20 mouse cellular contexts compared by ENCODE assay signal in genomic region chr2:24926965-24927358, GRCm38 (mm10). TPM values are rescaled to one million over a fixed set of nuclear protein-coding genes. Genes with fewer than 3 reads are reported as not detected.
DNase-seq lines count a peak whose midpoint lies in the region; ATAC-seq and TF ChIP-seq lines count a peak whose summit lies in the region.
"Had no signal": no experiment of that assay in that cellular context is flagged by ENCODE, and none has a peak within 500 bp of the region (broad histone marks: within the 10 kb centered on the region; RNA-seq: fewer than 3 reads in every experiment).

No protein-coding gene starts in this region.

- H3K9me3 ChIP-seq in lung, embryonic 16.5 days (ENCODE audit: control insufficient read depth, low read length) = no peaks in the 10 kb centered on the region
- H3K9me3 ChIP-seq: embryonic facial prominence, embryonic 15.5 days; forebrain, embryonic 10.5 days; liver, embryonic 15.5 days; midbrain, embryonic 15.5 days had no signal

- TF ChIP-seq CTCF in kidney, adult 2 months (conservative IDR thresholded peaks at IDR 0.05; ENCODE audit: insufficient read depth, insufficient read length, low read depth, low read length) = no peak

- peak; percentile 3; the same call in 1 of the 2 replicates for ATAC-seq in lung, embryonic 16.5 days (ENCODE audit: low read depth)
- ATAC-seq: midbrain, embryonic 15.5 days had no signal

- DNase-seq in kidney, adult 2 months = no peak
- no peak for DNase-seq in kidney, postnatal 4 days
- no peak for DNase-seq in lung, postnatal 4 days
- no peak for DNase-seq in cerebellum, postnatal 25 days
- DNase-seq in right cerebral cortex, postnatal 4 days = no peak
- DNase-seq in right cerebral cortex, postnatal 14 days = no peak
- DNase-seq: adrenal gland, postnatal 36 days; cerebellum, adult 8-10 months; embryo, embryonic 11 days; gastrocnemius, postnatal 10 days; heart, postnatal 4 days; kidney, postnatal 14 days; layer of hippocampus, adult 9-11 months had no signal

- H3K4me3 ChIP-seq in kidney, adult 2 months (ENCODE audit: insufficient read depth, low read depth, low read length) = no peak overlapping the region
- H3K4me3 ChIP-seq in lung, embryonic 16.5 days (ENCODE audit: low read length) = no peak overlapping the region
- H3K4me3 ChIP-seq in macrophage (ENCODE audit: inconsistent target) = no peak overlapping the region
- H3K4me3 ChIP-seq: embryonic facial prominence, embryonic 15.5 days; forebrain, embryonic 10.5 days; liver, embryonic 15.5 days; midbrain, embryonic 15.5 days had no signal

- no peaks in the 10 kb centered on the region for H3K27me3 ChIP-seq in kidney, adult 2 months (replicated peaks; ENCODE audit: control insufficient read depth, insufficient read depth, low read length)
- H3K27me3 ChIP-seq in lung, embryonic 16.5 days (ENCODE audit: control insufficient read depth, insufficient read depth, low read depth, low read length) = no peaks in the 10 kb centered on the region
- H3K27me3 ChIP-seq: embryonic facial prominence, embryonic 15.5 days; liver, embryonic 15.5 days; midbrain, embryonic 15.5 days had no signal

- peaks cover 21% of the 10 kb centered on the region; the same call in 1 of the 2 replicates for H3K4me1 ChIP-seq in kidney, adult 2 months (ENCODE audit: control insufficient read depth, insufficient read depth, low read length)
- H3K4me1 ChIP-seq in lung, embryonic 16.5 days (replicated peaks; ENCODE audit: control insufficient read depth, insufficient read depth, low read length) = peaks cover 24% of the 10 kb centered on the region
- H3K4me1 ChIP-seq: midbrain, embryonic 15.5 days had no signal

- H3K79me2 ChIP-seq in macrophage (ENCODE audit: inconsistent target) = peaks cover 45% of the 10 kb centered on the region

- H3K27ac ChIP-seq in kidney, adult 2 months (ENCODE audit: insufficient read depth, low read depth, low read length) = peak overlapping the region; percentile 84
- H3K27ac ChIP-seq in lung, embryonic 16.5 days (ENCODE audit: low read length) = peak overlapping the region; percentile 94
- peak overlapping the region; percentile 8; the same call in 1 of the 2 replicates for H3K27ac ChIP-seq in macrophage
- H3K27ac ChIP-seq: forebrain, embryonic 10.5 days; liver, embryonic 15.5 days; midbrain, embryonic 15.5 days had no signal

- WGBS in kidney, adult 2 months = 69% methylated on average over 7 of the region's 7 CpGs
- 35% methylated on average over 7 of the region's 7 CpGs for WGBS in lung, embryonic 16.5 days
- 44% methylated on average over 7 of the region's 7 CpGs for WGBS in macrophage (ENCODE audit: missing documents)

- no peak for TF ChIP-seq POLR2A in kidney, adult 2 months (IDR thresholded peaks at IDR 0.05; ENCODE audit: low read depth, low read length)

- peak overlapping the region; percentile 36 for H3K9ac ChIP-seq in lung, embryonic 16.5 days (ENCODE audit: low read length)
- H3K9ac ChIP-seq: embryonic facial prominence, embryonic 15.5 days; liver, embryonic 15.5 days; midbrain, embryonic 15.5 days had no signal

- H3K36me3 ChIP-seq in kidney, adult 2 months (ENCODE audit: control insufficient read depth, insufficient read depth, low read length) = no peaks in the 10 kb centered on the region
- H3K36me3 ChIP-seq in lung, embryonic 16.5 days (ENCODE audit: control insufficient read depth, insufficient read depth, low read length) = no peaks in the 10 kb centered on the region; the same call in 1 of the 2 replicates
- peaks cover 19% of the 10 kb centered on the region; the same call in 1 of the 2 replicates for H3K36me3 ChIP-seq in macrophage (ENCODE audit: inconsistent target)
- H3K36me3 ChIP-seq: forebrain, embryonic 10.5 days; liver, embryonic 15.5 days; midbrain, embryonic 15.5 days had no signal

- H3K4me2 ChIP-seq in lung, embryonic 16.5 days (ENCODE audit: low read depth, low read length) = peak overlapping the region; percentile 49; the same call in 1 of the 2 replicates
- H3K4me2 ChIP-seq: embryonic facial prominence, embryonic 15.5 days; heart, embryonic 11.5 days; liver, embryonic 15.5 days; midbrain, embryonic 15.5 days had no signal

RNA-seq across cellular contexts. Expression of gene Ehmt1, which starts 7.5 kb away (rescaled TPM):
- polyA plus RNA-seq in kidney, adult 2 months (2012; rRNA removed) = 30.5 and 35.6 TPM in 2 replicates
- 73.6 and 77.3 TPM in 2 replicates for polyA plus RNA-seq in lung, embryonic 16.5 days (2015; fragmentation: Nextera tagmentation; extraction: Ambion mirVana)
- 100 to 1,000 TPM in 21 of 26 experiments, 10 to 100 TPM in 5; 41.0 to 221 (median 158) TPM for total RNA-seq in macrophage (2018; cell fraction: chromatin; rRNA removed)
- 10 to 100 TPM in 24 of 26 experiments, 1 to 10 TPM in 2; 7.8 to 25.0 (median 18.0) TPM for total RNA-seq in macrophage (2018; cell fraction: cytosol; rRNA removed)
- total RNA-seq in macrophage (2018; cell fraction: nucleus; rRNA removed) = 100 to 1,000 TPM in 2 of 26 experiments, 10 to 100 TPM in 24; 19.7 to 122 (median 58.3) TPM
- 16.4 to 30.9 TPM (median 20.2 TPM) in 3 replicates for polyA plus RNA-seq in macrophage (2018)

RNA-seq across cellular contexts. Expression of gene Arrdc1, which starts 8.1 kb away (rescaled TPM):
- polyA plus RNA-seq in kidney, adult 2 months (2012; rRNA removed) = 85.7 and 107 TPM in 2 replicates
- polyA plus RNA-seq in lung, embryonic 16.5 days (2015; fragmentation: Nextera tagmentation; extraction: Ambion mirVana) = 141 and 156 TPM in 2 replicates
- 100 to 1,000 TPM; 126 to 299 (median 187) TPM for total RNA-seq in macrophage (2018; cell fraction: chromatin; rRNA removed)
- total RNA-seq in macrophage (2018; cell fraction: cytosol; rRNA removed) = 10 to 100 TPM; 27.1 to 45.4 (median 35.8) TPM
- total RNA-seq in macrophage (2018; cell fraction: nucleus; rRNA removed) = 100 to 1,000 TPM in 24 of 26 experiments, 10 to 100 TPM in 2; 97.6 to 217 (median 179) TPM
- 31.6 to 60.4 TPM (median 40.5 TPM) in 3 replicates for polyA plus RNA-seq in macrophage (2018)

RNA-seq across cellular contexts. Expression of gene Zmynd19, which starts 22.6 kb away (rescaled TPM):
- polyA plus RNA-seq in kidney, adult 2 months (2012; rRNA removed) = 5.1 and 6.3 TPM in 2 replicates
- 2.1 and 4.2 TPM in 2 replicates for polyA plus RNA-seq in lung, embryonic 16.5 days (2015; fragmentation: Nextera tagmentation; extraction: Ambion mirVana)
- 1 to 10 TPM in 23 of 26 experiments, under 1 TPM in 2, not detected in 1; 0.62 to 4.5 (median 1.8) TPM for total RNA-seq in macrophage (2018; cell fraction: chromatin; rRNA removed)
- total RNA-seq in macrophage (2018; cell fraction: cytosol; rRNA removed) = 1 to 10 TPM; 2.6 to 6.5 (median 4.5) TPM
- total RNA-seq in macrophage (2018; cell fraction: nucleus; rRNA removed) = 1 to 10 TPM; 1.2 to 9.3 (median 2.1) TPM
- polyA plus RNA-seq in macrophage (2018) = 4.4 to 23.2 TPM (median 5.6 TPM) in 3 replicates

RNA-seq across cellular contexts. Expression of gene Dph7, which starts 35.2 kb away (rescaled TPM):
- polyA plus RNA-seq in kidney, adult 2 months (2012; rRNA removed) = 13.0 and 14.1 TPM in 2 replicates
- polyA plus RNA-seq in lung, embryonic 16.5 days (2015; fragmentation: Nextera tagmentation; extraction: Ambion mirVana) = 22.3 TPM in 2 replicates
- 10 to 100 TPM in 9 of 26 experiments, 1 to 10 TPM in 15, under 1 TPM in 2; 0.76 to 16.7 (median 6.5) TPM for total RNA-seq in macrophage (2018; cell fraction: chromatin; rRNA removed)
- 1 to 10 TPM; 1.5 to 9.4 (median 5.9) TPM for total RNA-seq in macrophage (2018; cell fraction: cytosol; rRNA removed)
- total RNA-seq in macrophage (2018; cell fraction: nucleus; rRNA removed) = 10 to 100 TPM in 5 of 26 experiments, 1 to 10 TPM in 19, under 1 TPM in 2; 0.48 to 16.7 (median 3.5) TPM
- polyA plus RNA-seq in macrophage (2018) = 5.7 to 9.6 TPM (median 7.8 TPM) in 3 replicates

RNA-seq across cellular contexts. Expression of gene Mrpl41, which starts 47.9 kb away (rescaled TPM):
- polyA plus RNA-seq in kidney, adult 2 months (2012; rRNA removed) = 55.8 and 66.0 TPM in 2 replicates
- 97.7 and 102 TPM in 2 replicates for polyA plus RNA-seq in lung, embryonic 16.5 days (2015; fragmentation: Nextera tagmentation; extraction: Ambion mirVana)
- total RNA-seq in macrophage (2018; cell fraction: chromatin; rRNA removed) = 10 to 100 TPM in 4 of 26 experiments, 1 to 10 TPM in 20, not detected in 2; 1.5 to 21.5 (median 4.3) TPM
- 10 to 100 TPM; 39.5 to 74.0 (median 58.2) TPM for total RNA-seq in macrophage (2018; cell fraction: cytosol; rRNA removed)
- total RNA-seq in macrophage (2018; cell fraction: nucleus; rRNA removed) = 10 to 100 TPM in 18 of 26 experiments, 1 to 10 TPM in 8; 3.9 to 35.6 (median 12.8) TPM
- 63.2 to 80.5 TPM (median 76.8 TPM) in 3 replicates for polyA plus RNA-seq in macrophage (2018)

Comparison
In these comparisons a context has a peak if more than half of its experiments do, and no peak if none do; other contexts are left out.
1. H3K27ac ChIP-seq: peak in every context shown above with its lines; median percentile 94 in lung, embryonic 16.5 days; 84 in kidney, adult 2 months; 8 in macrophage.